Mouse (Mus musculus): Measurements from ENCODE around the gene Tob1. TPM values are rescaled to one million over a fixed set of nuclear protein-coding genes. Genes with fewer than 3 reads are reported as not detected.
A peak's percentile ranks its signal among the peaks of the same experiment; 100 is the strongest.

The Tob1 gene
- polyA plus RNA-seq, 1 experiment from 2014 or later: 45.5 TPM

DNA sequence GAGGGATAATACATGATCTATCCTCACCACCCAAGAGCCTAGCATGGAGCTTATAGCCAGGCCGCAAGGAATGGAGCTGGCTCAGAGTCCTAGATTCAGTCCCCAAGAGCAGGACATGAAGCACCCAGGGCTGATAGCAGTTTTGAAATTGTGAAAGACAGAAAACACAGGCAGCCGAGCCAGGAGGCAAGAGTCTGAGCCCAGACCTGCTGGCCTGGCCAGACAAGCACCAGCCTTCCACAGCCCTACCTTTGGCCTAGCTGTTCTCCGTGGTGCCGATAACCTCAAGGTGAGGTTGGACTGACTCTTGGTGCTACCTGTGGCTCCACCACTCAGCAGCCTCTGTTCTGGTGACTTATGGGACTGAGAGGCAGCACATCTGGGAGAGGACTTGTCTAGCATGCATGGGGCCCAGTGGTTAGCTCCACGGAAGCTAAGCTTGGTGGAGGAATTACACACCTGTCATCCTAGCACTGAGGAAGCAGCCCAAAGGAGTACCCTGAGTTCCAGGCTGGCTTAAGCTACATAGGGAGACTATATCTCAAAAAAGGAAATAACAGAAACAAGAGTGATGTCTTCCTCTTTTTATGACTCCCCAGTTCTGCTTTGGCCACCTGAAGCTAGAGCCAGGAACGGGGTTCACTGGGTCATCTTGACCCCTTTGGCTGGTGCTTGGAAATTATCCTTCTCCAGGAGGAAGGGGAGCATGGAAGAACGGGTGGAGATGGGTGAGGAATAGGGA, 12.7 kb upstream of the Tob1 start:
- H3K9me3 ChIP-seq (replicated peaks): no peaks in the 10 kb centered on the region
- no peak overlapping the region for H3K4me3 ChIP-seq
- no peak overlapping the region for H3K4me2 ChIP-seq
- H3K4me1 ChIP-seq (replicated peaks): 0 out of 2 replicates have a peak, but pooled peaks cover 6% of the 10 kb centered on the region
- WGBS: 81% methylated on average over 7 of the region's 7 CpGs
- H3K27me3 ChIP-seq: no peaks in the 10 kb centered on the region
- no peaks in the 10 kb centered on the region for H3K36me3 ChIP-seq
- no peak overlapping the region for H3K27ac ChIP-seq
- H3K9ac ChIP-seq: no peak overlapping the region
- no peak for ATAC-seq (replicated peaks; ENCODE audit: insufficient number of reproducible peaks, insufficient read depth, low FRiP score, low read depth)

DNA sequence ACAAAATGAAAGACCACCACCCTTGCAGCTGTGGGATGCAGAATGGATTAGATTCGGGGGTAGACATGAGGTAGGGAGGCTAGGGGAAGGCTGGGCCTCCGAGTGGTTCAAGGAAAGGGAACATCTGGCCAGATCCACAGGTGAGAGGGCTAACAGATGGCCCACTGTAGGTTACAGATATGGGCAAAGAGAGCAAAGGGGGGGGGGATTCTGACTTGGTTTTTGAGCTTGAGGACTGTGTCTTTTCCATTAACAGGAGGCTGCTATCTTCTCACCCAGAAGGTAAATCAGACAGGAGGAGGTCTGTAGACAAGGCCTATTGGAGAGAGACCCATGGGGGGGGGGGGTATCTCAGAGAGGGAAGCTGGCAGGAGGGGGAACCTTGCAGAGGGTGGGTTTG, 11.5 kb upstream of the Tob1 start:
- Histone ChIP-seq H3K27ac (no peak overlapping the region), H3K4me3 (no peak overlapping the region), H3K9me3 (replicated peaks) (no peaks in the 10 kb centered on the region), H3K36me3 (no peaks in the 10 kb centered on the region), H3K9ac (no peak overlapping the region), H3K4me1 (replicated peaks) (0 out of 2 replicates have a peak, but pooled peaks cover 6% of the 10 kb centered on the region), H3K4me2 (no peak overlapping the region), H3K27me3 (no peaks in the 10 kb centered on the region)
- WGBS: 82% methylated on average over 2 of the region's 2 CpGs
- no peak for ATAC-seq (replicated peaks; ENCODE audit: insufficient number of reproducible peaks, insufficient read depth, low FRiP score, low read depth)

DNA sequence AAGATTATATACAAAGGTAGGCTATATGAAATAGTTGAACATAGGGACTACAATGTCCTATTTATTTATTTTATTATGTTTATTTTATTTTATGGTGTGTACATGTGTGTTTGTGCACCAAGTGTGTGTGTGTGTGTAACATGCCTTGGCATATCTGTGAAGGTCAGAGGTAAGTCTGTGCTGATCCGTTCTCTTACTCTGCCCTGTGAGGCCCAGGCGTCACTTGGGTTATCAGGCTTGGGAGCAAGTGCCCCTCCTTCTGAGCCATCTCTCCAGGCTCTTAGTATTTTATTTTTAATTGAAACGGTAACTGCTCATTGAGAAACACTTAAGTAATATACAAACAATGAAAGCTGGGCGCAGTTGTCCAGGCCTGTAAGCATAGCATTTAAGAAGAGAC, 10.8 kb upstream of the Tob1 start:
- H3K27me3 ChIP-seq: no peaks in the 10 kb centered on the region
- H3K36me3 ChIP-seq: no peaks in the 10 kb centered on the region
- no peak overlapping the region for H3K9ac ChIP-seq
- no peaks in the 10 kb centered on the region for H3K9me3 ChIP-seq (replicated peaks)
- H3K27ac ChIP-seq: no peak overlapping the region
- H3K4me2 ChIP-seq: no peak overlapping the region
- 59% methylated on average over 4 of the region's 4 CpGs for WGBS
- H3K4me3 ChIP-seq: no peak overlapping the region
- ATAC-seq (replicated peaks; ENCODE audit: insufficient number of reproducible peaks, insufficient read depth, low FRiP score, low read depth): no peak
- H3K4me1 ChIP-seq (replicated peaks): 0 out of 2 replicates have a peak, but pooled peaks cover 6% of the 10 kb centered on the region

DNA sequence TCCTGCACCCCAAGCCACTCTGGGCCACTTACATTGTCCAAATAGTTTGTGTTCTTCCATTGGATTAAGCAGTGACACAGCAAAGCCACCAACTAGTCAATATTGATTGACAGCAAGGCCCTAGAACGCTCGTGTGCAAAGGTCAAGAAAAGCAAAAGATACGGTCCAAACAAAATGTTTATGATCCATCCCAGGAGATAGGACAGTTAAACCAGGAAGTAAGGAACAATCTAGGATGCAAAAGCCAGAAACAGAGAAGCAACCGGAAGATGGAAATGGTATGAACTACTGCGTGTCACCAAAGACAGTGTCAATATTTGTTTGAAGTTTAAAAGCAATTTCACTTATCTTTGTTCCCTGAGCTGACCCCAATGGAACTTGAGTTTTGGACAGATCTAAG, 9.1 kb upstream of the Tob1 start:
- no peaks in the 10 kb centered on the region for H3K9me3 ChIP-seq (replicated peaks)
- no peak overlapping the region for H3K27ac ChIP-seq
- H3K4me1 ChIP-seq (replicated peaks): 0 out of 2 replicates have a peak, but pooled peaks cover 3% of the 10 kb centered on the region
- ATAC-seq (replicated peaks; ENCODE audit: insufficient number of reproducible peaks, insufficient read depth, low FRiP score, low read depth): no peak
- H3K36me3 ChIP-seq: no peaks in the 10 kb centered on the region
- H3K4me3 ChIP-seq: no peak overlapping the region
- no peak overlapping the region for H3K9ac ChIP-seq
- 80% methylated on average over 5 of the region's 5 CpGs for WGBS
- no peak overlapping the region for H3K4me2 ChIP-seq
- no peaks in the 10 kb centered on the region for H3K27me3 ChIP-seq

DNA sequence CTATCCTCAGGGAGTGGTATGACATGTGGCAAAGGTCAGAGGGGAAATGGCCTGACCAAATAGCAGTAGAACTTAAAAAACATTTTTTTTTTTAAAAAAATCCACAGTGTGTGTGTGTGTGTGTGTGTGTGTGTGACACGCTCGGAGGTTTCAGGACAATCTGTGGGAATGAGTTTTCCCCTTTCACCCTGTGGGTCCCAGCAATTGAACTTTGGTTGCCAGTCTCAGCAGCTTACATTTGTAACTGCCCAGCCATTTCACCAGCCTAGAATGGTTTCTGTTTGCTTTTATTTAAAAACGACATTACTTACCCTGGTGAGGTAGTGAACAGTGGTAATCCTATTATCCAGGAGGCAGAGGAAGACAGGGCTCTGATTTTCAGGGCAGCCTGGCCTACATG, 8.2 kb upstream of the Tob1 start:
- Histone ChIP-seq H3K9me3 (replicated peaks) (no peaks in the 10 kb centered on the region), H3K4me2 (no peak overlapping the region), H3K4me3 (no peak overlapping the region), H3K36me3 (no peaks in the 10 kb centered on the region), H3K27me3 (no peaks in the 10 kb centered on the region), H3K4me1 (replicated peaks) (0 out of 2 replicates have a peak, but pooled peaks cover 3% of the 10 kb centered on the region), H3K27ac (no peak overlapping the region), H3K9ac (no peak overlapping the region)
- no peak for ATAC-seq (replicated peaks; ENCODE audit: insufficient number of reproducible peaks, insufficient read depth, low FRiP score, low read depth)
- 71% methylated on average over 3 of the region's 3 CpGs for WGBS

DNA sequence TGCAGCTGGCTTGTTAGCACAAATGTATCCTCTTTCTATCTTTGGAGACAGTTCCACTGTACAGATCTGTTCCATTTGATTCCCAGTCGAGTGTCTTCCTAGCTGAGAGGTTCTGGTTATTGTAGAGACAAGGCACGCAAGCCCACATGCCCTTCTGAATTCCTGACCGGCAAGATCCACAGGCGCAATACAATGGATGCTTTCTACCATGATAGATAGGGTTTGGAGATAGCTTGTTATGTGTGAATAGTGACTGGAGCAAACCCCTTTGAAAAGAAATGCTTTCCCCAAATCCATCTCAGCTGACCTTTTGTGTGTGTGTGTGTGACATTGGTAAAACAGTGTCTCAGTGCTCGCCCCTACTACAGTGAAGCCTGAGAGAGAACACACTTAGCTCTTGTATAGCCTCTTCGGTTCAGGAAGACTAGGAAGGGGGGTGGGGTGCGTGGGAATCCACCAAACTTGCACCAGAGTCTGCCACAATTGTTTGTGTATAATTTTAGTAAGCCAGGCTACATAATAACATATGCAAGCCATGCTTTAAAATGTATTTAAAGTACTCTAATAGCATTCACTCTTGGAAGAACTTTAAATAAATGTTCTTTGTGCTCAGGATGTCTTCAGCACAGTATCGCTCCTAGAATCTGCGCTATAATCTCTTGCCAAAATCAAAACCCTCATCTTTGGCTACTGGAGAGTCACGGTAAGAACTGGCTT, 4.7 kb upstream of the Tob1 start:
- no peak overlapping the region for H3K4me3 ChIP-seq
- no peaks in the 10 kb centered on the region for H3K9me3 ChIP-seq (replicated peaks)
- no peak for ATAC-seq (replicated peaks; ENCODE audit: insufficient number of reproducible peaks, insufficient read depth, low FRiP score, low read depth)
- WGBS: 69% methylated on average over 10 of the region's 10 CpGs
- H3K4me2 ChIP-seq: no peak overlapping the region
- no peaks in the 10 kb centered on the region for H3K36me3 ChIP-seq
- no peak overlapping the region for H3K27ac ChIP-seq
- H3K27me3 ChIP-seq: no peaks in the 10 kb centered on the region
- no peaks in the 10 kb centered on the region for H3K4me1 ChIP-seq (replicated peaks)
- no peak overlapping the region for H3K9ac ChIP-seq

DNA sequence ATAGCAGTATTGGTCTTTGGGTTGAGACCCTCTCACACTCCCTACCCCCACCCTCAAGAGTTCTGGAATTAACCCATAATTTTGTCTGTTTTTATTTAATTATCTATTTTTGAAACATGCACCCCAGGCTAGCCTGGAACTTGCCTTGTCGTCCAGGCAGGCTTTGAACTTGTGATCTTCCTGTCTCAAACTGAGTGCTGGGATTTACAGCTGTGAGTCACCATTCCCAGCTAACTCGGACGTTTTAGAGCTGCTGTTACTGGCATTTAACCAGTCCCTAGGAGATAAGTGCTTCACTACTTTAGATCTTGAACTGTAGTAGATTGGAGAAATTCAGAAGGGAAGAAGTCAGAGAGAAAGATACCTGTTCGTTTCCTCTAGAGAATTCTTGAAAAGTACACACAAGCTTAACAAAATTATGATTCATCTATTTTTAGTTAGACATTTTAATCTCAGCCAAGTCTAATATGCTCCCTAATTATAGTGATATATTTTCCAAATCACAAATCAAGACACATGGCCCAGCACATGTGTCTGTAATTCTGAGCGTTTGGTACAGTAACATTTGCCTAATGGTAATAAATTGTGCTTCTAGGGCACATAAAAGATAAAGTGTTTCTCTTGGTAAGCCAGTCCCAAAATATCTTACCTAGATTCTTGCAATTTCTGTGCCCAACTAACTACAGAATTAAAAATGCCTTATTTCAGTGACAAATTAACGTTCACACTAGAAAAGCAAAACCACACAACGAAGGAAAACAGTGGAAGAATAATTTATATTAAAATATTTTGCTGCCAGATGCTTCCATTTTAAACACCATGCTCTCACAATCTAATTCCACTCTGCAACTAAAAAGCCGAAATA, 2.2 kb upstream of the Tob1 start:
- peak overlapping the region; percentile 86 for H3K4me2 ChIP-seq
- H3K27ac ChIP-seq: peak overlapping the region; percentile 99
- no peak overlapping the region for H3K4me3 ChIP-seq
- H3K4me1 ChIP-seq (replicated peaks): peaks cover 6% of the 10 kb centered on the region
- peaks cover 4% of the 10 kb centered on the region for H3K36me3 ChIP-seq
- no peak overlapping the region for H3K9ac ChIP-seq
- H3K9me3 ChIP-seq (replicated peaks): no peaks in the 10 kb centered on the region
- H3K27me3 ChIP-seq: no peaks in the 10 kb centered on the region
- 41% methylated on average over 8 of the region's 8 CpGs for WGBS
- no peak for ATAC-seq (replicated peaks; ENCODE audit: insufficient number of reproducible peaks, insufficient read depth, low FRiP score, low read depth)

DNA sequence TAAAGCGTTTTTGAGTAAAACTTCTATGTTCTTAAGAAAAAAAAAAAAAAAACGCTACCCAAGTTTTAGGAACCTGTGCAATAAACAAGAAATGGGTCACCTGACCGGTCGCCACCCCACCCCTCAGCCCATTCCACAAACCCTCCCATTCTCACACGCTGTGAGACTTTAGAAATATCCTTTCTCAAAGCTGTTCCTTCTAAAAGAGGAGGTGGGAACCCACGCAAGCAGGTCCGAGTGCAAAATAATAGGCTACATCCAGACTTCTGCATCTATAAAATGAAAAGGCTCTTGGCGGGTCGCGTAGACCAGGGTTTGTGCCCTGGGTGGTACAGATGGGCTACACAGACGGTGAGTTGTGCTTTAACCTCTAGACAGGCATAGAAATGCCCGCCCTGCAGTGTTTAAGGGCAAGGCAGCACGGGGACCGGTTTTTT, 1.5 kb upstream of the Tob1 start:
- peak overlapping the region; percentile 87 for H3K4me3 ChIP-seq
- peaks cover 10% of the 10 kb centered on the region for H3K36me3 ChIP-seq
- H3K4me1 ChIP-seq (replicated peaks): peaks cover 11% of the 10 kb centered on the region
- WGBS: 2% methylated on average over 14 of the region's 14 CpGs
- ATAC-seq (replicated peaks; ENCODE audit: insufficient number of reproducible peaks, insufficient read depth, low FRiP score, low read depth): no peak
- H3K4me2 ChIP-seq: peak overlapping the region; percentile 86
- peak overlapping the region; percentile 58 for H3K9ac ChIP-seq
- no peaks in the 10 kb centered on the region for H3K9me3 ChIP-seq (replicated peaks)
- peak overlapping the region; percentile 99 for H3K27ac ChIP-seq
- no peaks in the 10 kb centered on the region for H3K27me3 ChIP-seq

DNA sequence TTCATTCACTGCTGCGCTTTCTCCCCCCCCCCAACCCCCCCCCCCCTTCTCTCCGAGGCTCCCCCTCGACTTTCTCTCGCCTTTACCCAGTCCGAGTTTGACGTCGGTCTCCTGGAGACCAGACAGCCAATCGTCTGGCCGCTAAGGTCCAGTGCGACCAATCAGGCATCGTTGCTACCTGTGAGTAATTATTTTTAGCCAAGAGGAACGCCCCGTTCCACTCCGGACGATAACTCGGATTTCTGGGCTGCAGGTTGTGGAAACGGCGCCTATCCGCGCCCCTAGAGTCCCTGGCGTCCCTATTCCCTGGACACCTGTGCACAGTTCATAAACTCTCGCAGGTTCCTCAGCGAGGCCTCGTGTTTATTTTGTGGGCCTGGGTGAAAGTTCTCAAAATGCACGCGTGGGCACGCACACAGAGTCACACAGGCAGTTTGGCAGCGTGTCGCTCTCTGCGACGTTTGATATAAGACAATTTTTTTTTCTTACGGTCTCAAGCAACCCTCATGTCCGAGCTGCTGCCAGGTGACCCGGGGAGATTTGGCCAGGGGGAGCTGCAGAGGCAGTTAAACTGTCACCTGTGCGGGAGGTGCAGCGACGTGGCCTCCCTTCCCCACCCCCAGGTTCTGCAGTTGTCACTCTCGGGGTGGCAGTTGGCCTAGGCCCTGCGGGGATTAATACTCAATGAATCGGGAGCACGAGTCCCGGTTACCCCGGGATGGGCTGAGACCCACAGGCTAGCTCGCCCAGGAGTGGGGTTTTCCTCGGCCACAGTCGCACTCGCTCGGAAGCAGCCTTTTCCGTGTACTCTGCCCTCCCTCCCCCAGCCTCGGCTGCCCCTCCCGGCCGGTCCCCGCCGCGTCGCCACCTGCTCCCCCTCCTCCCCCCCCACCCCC, 815 bp upstream of the Tob1 start:
- Histone ChIP-seq H3K27ac (peak overlapping the region; percentile 99), H3K4me3 (peak overlapping the region; percentile 87), H3K9me3 (replicated peaks) (no peaks in the 10 kb centered on the region), H3K9ac (peak overlapping the region; percentile 67), H3K27me3 (no peaks in the 10 kb centered on the region), H3K4me1 (replicated peaks) (peaks cover 12% of the 10 kb centered on the region), H3K4me2 (peak overlapping the region; percentile 86), H3K36me3 (peaks cover 11% of the 10 kb centered on the region)
- WGBS: under 1% methylated on average over 47 of the region's 56 CpGs
- peak; percentile 76 for ATAC-seq (replicated peaks; ENCODE audit: insufficient number of reproducible peaks, insufficient read depth, low FRiP score, low read depth)

DNA sequence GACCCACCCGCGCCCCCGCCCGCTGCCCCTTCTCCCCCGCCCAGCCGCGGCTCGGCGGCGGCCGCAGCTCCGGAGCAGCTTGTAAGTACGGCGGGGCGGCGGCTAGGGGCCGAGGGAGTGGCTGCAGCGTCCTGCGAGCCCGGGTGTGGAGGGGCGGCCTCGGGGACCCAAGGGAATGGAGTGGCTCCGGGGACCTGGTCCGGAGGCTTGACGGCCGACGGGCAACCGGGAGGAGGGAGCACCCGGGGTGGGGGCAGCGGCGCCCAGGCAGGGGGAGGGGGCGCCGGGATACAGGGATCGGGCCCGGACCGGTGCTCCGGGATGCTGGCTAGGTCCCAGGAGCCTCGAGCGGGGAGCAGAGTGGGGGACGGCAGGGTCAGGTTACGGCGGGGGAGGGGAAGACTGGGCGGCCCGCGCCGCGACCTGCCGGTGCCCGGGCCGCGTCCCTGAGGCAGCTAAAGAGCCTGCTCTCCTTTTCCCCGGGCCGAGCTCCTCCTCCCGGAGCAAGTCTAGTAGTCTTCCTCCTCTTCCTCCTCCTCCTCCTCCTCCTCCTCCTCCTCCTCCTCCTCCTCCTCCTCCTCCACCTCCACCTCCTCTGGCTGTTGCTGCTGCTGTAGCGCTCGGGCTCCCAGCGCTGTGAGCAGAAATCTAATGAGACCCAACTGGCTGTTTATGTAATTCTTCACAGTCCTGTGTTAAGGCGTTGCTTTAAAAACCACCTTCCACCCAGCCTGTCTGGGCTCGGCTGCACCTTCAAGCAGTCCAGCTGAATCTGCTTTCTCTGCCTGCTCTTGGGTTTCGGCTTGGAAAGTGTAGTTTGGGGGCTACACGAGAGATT, 616 bp downstream of the Tob1 start:
- ATAC-seq (replicated peaks; ENCODE audit: insufficient number of reproducible peaks, insufficient read depth, low FRiP score, low read depth): peak; percentile 11
- under 1% methylated on average over 49 of the region's 61 CpGs for WGBS
- Histone ChIP-seq H3K4me2 (peak overlapping the region; percentile 68), H3K9me3 (replicated peaks) (no peaks in the 10 kb centered on the region), H3K27me3 (no peaks in the 10 kb centered on the region), H3K9ac (peak overlapping the region; percentile 93), H3K4me1 (replicated peaks) (peaks cover 21% of the 10 kb centered on the region), H3K27ac (peak overlapping the region; percentile 96), H3K4me3 (peak overlapping the region; percentile 87), H3K36me3 (peaks cover 14% of the 10 kb centered on the region)
